Mouse (Mus musculus) lung, adult 18-20 months (tissue): ENCODE measurements around the gene Rgs12.
A peak's percentile ranks its signal among the peaks of the same experiment; 100 is the strongest.

Experiments used
- DNase-seq, 2 experiments: peaks; one replicate each; pipeline ENCODE4 v3.0.0; 2022; ENCODE audit warnings: mixed read lengths in 2 of 2

Rgs12 gene

DNA sequence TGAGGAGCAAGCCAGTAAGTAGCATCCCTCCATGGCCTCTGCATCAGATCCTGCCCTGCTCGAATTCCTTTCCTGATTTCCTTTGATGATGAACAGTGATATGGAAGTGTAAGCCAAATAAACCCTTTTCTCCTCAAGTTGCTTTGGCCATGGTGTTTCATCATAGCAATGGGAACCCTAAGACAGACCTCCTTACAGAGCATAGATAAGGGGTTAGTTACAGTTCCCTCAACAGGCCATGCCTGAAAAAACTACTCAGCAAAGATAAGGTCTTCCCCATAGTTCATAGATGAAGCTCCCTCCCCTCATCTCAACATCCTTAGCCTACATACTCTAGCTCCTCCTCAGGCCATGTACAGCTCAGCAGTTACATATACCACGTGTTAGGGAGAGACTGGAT is 35.7 kb downstream of the Rgs12 start:
- no peak for DNase-seq

DNA sequence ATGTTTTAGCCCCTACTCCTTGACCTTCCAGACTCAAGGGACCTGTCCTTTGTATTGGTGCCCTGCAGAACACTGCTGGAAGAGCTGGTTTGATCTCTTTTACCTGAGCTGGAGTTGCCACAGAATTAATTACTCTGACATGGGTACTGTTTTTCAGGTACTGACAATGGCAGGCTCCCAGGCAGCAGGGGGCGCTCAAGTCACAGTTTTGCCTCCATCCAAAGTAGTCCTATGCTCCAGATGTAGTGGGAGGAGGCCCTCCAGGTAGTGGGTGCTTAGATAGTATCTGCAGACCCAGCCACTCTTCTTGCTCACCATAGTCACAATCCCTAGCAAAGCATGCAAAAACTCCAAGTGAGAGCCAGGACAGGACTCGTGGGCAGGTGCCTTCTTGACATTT is 36.6 kb downstream of the Rgs12 start:
- DNase-seq = peak; percentile 71 to 79

DNA sequence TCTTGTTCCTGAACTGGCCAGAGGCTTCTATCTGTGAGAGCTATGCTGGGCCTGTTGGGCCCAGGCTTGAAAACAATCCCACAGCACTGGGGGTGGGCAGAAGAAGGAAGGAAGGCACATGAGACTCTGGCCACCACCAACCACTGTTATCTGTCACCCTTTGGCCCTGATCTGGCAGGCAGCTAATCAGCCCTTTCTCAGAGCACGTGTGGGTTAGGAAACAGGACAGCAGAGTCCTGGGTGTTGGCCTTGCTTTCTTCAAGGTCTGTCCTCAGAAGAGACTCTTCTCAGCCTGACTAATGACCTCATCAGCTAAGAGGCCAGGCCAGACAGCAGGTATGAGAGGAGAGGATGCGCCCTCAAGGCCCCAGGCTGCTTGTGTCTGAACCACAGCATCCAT is 38.2 kb downstream of the Rgs12 start:
- no peak for DNase-seq

DNA sequence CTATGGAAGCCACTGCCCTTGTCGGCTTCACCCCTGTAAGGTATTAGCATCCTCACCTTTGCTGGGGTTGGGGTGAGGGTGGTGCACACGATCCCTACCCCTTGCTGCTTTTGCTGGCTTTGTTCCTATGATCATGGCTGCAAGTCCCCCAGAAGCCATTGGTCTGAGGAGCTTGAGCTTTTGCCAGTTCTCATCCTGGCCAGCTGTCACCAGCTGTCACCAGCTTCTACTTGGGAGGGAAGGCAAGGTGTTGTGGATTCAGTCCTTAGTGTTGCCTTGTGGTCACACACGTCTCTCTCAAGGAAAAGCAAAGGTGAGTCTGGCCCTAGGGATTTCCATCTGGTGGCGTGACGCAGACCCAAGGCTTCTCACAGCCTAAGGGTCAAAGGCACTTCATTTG is 39.4 kb downstream of the Rgs12 start:
- no peak for DNase-seq

DNA sequence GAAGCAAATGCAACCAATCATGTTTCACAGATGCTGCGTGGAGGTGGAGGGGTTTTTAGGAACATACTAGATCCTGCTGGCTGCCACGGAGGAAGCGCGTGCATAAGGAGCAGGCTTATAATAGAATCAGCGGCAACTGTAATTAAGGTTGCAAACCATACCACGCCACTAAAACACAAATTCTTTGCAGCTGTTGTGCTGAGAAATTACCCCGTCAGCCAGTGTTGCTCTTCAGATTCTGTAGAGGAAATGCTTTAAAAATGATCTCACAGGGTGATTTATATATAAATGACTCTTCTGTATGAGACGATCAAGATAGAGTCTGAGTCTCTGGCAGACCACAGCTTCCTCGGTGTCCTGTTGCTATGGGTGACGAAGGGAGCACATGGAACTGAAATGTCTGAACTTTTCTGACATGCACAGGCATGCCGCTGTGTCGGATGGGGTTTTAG is 40.1 kb downstream of the Rgs12 start:
- no peak for DNase-seq

DNA sequence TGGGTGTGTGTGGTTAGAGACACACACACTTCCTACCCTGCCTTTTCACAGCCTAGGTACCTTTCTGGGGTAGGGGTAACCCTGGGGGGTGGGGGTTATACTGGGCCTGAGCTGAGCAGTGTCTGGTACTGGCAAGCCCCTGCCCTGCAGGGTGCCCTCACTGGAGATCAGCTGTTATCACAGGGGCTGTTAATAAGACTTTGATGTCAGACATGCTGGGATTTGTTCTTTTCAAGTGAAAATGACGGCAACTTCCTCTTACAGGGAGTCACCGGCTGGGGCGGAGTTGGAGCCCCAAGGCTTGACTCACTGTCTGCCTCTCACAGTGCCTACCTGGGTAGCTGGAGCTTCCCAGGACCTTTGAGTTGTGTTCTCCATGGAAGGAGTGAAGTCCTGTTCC is 49.5 kb downstream of the Rgs12 start:
- DNase-seq = no peak

DNA sequence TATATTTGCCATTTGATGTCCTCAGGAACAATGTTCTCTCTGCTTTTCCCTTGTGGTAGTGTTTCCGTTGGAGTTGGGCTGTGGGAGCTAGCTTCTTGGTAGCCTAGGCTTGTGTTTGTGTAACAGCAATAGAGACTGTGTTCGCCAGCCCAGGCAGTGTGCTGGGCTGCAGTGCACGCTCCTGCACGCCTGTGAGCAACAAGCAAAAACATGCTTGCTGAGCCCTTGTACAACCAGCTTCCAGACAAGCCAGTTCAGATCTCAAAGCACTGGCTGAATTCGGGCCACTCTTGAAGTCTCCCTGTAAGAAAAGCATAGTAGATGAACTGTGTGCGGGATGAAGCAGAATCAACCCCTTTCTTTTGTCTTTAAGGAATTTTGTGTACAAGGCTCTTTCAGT is 50.0 kb downstream of the Rgs12 start:
- no peak for DNase-seq

DNA sequence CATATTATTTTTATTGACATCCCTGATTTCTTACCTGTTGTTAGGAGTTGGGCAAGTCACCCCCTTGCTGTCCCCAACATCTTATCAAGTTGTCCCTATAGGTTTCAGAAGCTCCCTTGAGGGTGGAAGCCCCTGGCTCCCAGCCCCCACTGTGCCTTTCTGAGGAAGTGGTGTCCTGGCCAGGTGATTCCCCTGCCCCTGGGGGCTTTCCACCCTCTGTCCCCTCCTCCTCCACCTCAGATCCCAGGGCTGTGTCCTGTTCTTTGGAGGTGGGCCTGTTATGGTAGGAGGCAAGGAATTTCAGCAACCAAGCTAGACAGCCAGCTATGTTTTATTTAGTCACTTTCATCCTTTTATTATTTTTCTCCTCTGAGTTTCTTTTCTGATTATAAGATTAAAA is 51.1 kb downstream of the Rgs12 start:
- DNase-seq = no peak

DNA sequence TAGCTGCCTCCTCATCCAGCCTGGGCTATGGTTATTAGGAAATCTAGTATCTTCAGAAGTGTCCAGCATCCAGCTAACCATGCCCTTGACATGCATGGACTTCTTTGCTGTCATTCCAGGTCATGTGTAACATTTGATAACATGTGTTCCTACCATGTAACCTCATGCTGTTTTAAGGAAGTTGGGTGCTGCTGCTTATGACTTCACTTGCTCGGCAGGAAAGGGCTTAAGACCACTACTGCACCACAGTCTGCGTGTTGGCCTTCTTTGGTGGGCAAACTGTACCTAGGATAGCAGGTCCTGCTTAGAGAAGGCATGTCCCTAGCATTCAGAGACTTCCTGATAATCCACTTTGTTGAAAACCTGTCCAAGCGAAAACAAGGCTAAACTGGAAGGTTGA is 51.9 kb downstream of the Rgs12 start:
- no peak for DNase-seq

DNA sequence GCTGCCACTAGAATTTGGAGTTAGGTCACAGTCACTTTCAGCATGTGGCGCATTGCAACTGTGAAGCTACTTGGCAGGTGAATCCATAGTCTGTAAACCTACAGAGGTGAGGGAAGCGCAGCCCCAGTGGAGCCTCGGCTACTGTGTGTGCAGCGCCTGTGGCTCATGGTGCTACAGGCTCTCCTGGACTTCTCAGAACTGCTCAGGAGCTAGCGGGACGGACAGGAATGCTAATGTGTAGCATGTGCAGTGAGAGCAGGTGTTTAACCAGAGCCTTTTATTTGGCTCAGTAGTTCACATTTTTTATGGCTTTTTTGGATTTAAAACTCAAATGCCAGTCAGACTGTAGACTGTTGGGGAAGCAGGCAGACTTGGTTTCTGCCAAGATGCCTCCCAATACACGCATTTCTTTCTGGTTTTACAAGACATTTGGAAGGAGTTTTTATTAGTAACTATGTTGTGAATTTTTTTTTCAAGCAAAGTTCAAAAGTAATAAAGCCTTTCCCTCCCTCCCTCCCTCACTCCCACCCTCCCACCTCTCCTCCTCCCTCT is 54.4 kb downstream of the Rgs12 start:
- DNase-seq = no peak

DNA sequence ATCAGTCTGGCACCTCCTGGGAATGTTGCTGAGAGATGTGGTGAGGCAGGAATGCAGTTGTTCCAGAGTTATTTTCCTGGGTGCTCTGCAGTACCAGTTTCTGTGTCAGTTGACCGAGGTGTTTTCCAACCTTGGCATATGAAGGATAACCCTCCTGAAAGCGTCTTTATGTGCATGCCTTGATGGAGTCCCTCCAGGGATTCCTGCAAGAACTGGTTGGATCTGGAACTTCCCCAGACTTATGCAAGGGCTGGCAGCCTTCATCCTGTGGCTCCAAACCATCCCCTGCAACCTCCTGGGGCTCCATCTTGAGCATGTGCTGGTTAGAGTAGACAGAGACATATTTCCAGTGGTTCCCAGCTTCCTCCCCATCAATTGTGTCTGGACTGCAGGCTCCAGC is 55.5 kb downstream of the Rgs12 start:
- DNase-seq = no peak

DNA sequence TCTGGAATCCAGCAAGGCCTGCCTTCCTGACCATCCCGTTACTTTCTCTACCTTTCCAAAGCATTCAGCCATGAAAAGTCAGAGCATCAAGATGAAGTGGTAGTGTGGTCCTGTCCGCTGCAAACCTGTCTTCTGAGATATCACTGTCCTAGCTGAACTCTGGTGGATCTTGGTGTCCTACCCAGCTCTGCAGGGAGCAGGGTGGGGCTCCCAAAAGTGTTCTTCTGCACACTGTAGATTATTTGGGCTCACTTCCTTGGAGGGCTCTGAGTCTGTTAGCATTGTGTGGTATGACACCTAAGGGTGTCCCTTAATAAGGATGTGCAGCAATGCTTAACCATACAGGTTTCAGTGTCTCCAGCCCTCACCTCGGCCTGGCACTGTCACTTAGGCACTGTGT is 56.4 kb downstream of the Rgs12 start:
- no peak for DNase-seq

DNA sequence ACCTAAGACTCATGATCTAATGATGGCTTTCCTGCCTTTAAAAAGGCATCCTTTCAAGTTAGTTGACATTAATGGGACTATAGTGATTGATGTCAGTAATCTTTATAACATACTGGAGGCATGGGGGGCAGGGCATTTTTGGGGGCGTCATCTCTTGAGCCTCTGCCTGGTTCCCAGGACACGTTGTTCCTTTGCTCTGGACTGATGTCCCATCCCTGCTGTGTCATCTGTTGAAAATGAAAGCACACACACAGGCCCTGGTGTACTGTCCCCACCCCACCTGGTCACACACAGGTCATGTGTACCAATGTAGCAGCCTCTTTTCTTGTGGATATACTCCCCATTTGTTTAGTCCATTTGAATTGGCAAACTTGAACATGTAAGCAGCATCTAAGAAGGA is 57.4 kb downstream of the Rgs12 start:
- DNase-seq = peak; percentile 23 to 64

DNA sequence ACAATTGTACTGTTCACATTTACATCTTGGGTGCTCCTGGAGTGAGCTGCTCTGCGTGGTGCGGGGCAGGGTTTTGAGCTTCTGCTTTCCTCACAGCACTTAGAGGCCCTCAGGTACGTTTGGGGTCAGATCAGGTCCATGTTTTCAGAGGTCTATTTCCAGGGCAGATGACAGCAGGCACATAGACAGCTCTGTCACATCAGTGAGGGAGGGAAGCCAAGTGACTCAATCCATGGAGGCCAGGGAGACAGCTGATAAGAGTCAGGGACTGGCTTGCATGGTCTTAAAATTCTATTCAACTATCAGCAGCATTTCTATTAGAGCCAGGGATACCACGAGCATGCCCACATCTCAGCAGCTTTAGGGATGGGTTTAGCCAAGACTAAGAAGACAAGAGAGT is 59.9 kb downstream of the Rgs12 start:
- no peak for DNase-seq

DNA sequence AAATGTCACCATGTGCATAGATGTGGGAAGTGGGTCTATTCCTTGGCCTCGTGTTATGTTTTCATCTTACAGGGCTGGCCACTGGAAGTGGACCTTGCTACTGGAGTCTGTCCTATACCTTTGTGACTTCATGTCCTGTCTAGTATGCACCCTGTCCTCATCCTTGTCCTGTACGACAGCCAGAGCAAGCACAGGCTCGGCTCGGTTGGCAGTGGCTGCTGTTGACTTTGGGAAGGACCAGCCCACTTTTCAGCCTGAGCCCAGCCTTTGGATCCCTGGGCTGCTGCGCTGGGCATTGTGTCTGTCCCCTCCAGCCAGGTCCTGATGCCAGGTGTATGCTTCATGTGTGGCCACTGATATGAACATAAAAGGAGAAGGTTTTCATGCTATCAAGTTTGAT is 61.4 kb downstream of the Rgs12 start:
- DNase-seq = no peak

DNA sequence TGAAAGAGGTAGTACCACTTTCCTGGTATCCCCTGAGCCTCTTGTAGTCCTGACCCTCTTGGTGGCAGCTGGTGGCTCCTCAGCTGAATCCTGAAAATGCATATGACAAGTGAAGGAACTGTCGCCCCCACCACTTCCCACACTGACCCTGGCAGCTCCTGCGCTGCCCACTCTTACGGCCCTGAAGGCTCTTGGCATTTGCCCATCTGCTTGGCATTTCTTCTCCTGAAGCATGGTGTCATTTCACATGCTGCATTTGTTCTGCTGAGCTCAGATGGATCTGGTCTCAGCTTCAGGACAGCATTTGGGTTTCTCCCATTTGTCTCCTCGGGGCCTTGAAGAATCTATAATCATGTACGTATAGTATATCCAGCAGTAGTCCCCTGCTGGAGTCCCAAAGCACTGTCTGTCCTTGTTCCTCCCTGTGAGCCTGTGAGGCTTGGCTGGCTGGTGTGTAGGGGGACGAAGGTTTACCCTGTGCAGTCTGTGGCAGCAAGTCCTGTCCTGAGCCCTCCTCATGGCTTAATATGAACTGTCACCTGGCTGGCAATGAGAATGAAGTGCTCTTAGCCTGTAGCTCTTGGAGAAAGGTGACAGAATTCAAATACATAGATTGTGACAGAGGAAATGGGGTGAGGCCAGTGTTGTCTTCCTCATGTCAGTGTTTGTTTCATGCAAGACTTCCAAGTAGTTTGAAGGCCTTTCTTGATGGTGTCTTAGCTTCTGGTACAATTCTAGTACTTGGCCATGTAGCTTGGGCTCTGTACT is 62.1 kb downstream of the Rgs12 start:
- no peak for DNase-seq

DNA sequence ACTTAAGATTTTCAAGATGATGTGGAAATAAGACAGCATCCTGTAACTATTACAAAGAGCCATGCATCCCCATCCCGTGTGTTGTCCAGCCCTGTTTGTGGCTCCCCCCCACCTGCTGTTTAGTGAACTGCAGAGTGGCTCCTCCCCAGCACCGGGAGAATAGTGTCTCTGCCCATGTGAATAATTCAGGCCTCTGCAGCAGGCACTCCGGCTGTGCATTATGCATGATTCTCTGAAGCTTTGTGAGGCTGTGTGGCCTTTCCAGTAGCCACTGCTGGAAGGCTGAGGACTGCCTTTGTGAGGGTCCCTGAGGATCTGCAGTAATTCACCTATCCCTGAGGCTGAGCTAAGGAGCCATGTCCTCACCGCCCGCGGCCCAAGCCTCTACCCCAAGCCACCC is 64.8 kb downstream of the Rgs12 start:
- no peak for DNase-seq

DNA sequence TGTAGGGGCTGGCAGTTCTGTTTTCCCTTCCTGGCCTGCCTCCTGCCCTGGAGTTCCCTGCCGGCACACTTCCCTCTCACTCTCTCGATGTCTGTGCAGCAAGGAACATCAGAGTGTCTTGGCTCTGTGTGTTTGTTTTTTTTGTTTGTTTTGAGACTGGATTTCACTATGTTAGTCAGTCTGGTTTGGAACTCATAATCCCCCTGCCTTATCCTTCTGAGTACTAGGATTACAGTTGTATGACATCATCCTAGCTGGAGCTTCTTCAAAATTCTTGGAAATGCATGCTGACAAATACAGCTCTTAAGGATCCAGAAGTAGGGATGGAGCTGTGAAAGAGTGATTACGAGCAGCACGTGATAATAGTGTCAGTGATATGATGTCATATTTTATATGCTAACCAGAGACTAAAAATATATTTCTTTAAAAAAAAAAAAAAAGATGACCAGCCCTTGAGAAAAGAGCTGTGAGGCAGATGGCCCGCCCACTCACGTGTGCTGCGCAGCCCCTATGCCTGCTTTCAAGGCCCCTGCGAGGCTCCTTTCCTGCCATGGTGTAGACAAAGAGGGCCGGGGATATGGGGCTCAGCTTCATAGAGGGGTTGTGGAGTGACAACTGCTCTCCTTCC is 70.5 kb downstream of the Rgs12 start:
- DNase-seq = no peak

DNA sequence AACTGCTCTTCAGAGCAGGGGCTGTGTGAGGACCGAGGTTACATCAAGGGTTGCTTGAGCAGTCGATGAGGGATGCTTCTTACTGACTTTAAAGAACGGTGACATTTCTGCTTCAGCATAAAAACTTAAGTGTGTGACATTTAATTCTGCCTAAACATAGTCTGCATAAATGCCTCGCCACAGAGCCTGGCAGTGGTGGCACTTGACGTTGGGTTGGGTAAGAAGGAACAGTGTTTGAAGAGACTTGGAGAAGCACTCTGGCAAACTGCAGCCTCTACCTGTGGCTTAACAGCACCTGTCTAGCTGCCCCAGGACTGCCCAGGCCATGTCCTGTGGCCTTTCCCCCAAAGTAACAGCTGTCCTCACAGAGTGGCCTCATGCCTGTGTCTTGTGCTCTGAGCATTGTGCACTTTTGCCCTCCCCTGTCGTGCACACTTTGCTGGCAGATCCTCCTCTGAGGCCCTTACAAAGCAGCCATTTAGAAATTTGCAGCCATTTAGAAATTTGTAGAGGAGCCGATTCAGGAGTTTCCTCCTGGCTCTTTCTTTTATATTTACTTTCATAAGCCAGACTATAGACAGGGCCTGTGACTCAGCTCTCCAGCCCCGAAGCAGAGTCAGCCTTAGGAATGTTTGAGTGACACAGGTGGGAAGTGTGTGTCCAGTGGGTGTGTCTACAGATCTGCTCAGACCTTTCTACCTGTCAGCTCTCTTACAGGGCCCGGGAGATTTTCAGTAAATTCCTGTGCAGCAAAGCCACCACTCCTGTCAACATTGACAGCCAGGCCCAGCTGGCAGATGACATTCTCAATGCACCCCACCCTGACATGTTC is 71.4 kb downstream of the Rgs12 start:
- DNase-seq = peak in 1 of 2 experiments; percentile 35

DNA sequence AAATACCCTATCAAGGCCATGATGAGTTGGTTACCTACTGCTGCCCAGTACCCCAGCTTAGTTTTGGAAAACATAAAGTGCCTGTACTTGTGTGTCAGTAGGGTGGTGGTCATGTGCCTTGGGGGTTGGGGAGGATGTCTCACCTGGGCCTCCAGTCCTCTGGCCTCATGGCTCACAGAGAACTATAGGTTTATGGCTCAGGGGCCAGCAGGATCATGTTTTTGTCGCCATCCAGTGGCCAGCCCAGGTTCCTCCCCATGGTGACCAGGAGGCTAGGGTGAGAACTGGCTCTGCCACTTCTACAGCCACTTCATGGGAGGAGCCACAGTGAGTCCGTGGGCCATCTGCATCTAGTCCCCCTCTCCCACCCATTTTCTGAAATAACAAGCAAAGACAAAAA is 75.7 kb downstream of the Rgs12 start:
- peak; percentile 63 to 78 for DNase-seq

DNA sequence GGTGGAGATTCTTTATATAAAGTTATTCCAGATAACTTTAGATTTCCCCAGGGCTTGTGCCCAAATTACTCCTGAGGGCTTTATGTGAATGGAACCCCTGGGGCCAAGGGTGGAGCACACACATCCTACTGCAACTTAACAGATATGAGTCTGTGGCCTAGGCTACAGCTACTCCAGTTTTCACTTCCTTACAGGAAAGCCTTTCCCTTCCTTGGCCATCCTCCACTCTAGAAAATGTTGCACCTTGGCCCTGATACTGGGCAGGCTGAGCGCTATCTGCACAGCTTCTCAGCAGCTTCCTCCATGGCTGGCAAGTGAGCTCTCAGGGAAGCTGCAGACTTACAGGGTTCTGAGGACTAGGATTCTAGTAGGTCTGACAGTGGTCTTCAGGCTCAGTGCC is 80.1 kb downstream of the Rgs12 start:
- no peak for DNase-seq

DNA sequence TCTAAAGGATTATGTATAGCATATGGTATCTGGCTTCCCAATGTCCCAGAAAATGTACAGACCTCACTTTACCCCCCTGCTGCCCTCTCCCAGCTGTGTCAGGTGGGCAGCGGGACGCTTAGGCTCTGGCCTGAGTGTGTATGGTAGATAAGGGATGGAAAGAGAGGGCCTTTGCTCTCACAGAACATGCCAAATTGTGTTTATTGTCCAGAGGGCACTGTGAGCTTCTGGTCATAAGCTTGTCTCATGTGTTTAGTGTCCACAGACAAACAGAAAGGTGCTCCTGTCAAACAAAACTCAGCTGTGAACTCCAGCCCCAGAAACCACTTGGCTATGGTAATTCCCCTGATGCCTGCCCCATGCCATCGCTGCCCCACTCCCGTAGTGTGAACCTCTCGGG is 80.5 kb downstream of the Rgs12 start:
- DNase-seq = no peak

DNA sequence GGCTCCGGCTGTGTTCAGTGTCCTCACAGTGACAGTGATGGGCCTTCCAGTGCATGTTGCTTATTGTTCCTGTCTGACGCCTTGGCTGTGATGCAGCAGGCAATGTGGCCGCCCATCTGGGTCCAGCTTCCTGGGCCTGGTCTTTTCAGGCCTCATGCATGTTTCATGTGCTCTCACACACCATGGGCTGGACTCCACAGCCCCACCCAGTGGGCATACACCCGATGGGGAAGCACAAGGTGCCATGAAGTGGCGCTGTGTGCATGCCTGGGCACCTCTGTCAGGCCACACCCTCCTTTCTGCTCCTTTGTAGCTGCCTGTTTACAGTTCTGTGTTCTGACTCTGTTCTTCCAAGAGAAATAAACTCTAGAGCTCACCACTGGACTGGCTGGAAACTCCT is 83.8 kb downstream of the Rgs12 start:
- peak; percentile 32 to 72 for DNase-seq

DNA sequence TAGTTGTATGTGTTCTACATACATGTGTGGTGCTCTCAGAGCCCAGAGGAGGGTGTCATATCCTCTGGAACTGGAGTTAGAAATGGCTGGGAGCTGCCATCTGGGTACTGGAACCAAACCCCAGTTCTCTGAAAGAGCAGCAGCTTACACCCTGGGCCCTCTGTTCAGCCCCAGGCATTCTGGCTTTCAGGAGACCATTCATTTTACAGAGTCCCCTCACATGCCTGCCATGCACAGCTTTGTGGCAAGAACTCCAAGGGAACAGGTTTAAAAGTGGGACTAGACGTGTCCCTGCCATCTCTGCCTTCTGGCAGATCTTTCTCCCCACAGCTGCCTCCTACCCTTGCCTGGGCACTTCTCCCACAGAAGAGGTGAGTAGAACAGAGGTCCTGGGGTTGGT is 84.4 kb downstream of the Rgs12 start:
- DNase-seq = no peak
